Mouse (Mus musculus): ENCODE results near the gene Zfp219.

Zfp219 gene

DNA sequence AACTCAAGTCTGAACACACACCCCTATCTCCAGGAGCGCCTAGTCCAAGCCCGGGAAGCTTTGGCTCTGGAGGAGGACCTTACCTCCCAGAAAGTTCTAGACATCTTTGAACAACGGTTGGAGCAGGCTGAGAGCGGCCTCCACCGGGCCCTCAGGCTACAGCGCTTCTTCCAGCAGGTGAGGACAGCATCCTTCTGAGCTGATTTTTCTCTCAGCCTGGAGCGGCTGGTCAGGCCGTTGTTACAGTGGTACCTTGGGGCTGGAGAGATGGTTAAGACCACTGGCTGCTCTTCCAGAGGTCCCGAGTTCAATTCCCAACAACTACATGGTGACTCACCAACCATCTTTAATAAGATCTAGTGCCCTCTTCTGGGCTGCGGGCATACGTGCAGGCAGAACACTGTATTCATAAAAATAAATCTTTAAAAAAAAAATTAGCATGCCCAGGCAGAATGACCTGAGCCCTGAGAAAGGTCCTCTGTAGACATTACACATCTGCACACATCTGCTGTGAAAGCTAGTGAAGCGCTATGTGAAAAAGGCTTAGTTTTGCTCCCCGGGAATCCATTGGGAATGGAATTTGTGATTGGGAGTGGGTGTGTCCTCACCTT lies 24.2 kb downstream of the Zfp219 start:
- no peak for DNase-seq

DNA sequence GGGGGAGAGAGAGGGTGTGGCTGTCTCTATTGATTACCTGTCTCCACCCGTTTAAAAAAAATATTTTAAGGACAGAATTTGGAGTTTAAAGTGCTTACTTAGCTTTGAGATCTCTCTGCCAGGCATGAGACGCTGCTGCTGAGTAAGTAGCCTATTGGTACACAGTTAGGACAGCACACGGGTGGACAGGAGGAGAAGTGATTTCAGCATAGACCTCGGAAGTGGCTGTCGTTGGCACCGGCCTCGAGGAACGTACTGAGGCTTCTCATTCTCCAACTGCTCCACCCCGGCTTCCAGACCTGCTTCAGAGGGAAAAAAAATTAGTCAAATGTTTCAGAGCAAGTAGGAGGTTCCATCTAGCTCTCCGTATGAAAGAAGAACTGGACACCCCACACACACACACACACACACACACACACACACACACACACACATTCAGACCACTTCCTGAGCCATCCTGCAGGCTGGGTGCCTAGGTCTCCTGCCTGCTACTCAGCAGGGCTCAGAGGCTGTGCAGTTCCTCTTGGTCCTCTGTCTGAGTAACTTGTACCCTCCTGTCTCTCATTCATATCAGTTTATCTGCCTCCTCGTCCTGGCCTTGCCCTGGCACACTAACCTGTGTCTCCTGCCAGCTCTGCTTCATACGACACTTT lies 25.2 kb downstream of the Zfp219 start:
- DNase-seq = no peak

DNA sequence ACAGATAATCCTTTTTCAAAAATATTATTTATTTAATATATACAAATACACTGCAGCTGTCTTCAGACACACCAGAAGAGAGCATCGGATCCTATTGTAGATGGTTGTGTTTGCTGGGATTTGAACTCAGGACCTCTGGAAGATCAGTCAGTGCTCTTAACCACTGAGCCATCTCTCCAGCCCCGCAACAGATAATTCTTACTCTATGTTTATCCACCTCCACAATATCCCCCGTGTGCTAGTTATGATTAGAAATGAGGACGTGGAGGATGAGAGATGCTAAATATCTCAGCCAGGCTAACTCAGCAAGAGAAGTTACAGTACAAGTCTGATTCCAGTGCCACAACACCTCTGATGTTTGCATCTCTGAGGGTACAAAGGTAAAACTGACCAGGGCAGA lies 26.1 kb downstream of the Zfp219 start:
- no peak for DNase-seq

DNA sequence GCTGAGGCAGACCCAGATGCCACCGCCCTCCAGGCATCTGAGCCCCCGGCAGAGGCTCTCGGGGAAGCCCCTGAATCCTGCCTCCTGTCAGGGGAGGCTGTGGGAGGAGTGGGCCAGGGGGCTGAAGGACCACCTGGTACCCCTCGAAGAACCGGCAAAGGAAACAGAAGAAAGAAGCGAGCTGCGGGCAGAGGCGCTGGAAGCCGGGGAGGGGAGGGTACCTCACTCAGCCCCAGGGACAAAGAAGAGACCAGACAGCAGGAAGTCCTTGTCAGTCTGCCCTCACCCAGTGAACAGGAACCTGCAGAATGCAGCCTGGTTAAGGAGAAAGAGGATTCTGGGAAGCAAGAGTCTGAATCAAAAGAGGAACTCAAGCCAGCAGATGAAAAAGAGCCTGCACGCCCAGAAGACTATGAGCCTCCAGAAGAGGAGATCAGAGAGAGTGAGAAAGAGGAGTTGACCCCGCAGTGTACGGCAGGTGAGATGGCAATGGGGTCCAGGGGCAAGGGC lies 31.0 kb downstream of the Zfp219 start:
- peak; percentile 48 for DNase-seq

DNA sequence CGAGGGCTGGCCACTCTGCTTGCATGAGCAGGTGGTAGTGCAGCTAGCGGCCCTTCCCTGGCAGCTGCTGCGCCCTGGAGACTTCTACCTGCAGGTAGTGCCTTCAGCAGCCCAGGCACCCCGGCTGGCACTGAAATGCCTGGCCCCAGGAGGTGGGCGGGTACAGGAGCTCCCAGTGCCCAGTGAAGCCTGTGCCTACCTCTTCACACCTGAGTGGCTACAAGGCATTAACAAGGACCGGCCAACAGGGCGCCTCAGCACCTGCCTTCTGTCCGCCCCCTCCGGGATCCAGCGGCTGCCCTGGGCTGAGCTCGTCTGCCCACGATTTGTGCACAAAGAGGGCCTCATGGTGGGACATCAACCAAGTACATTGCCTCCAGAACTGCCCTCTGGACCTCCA lies 31.8 kb downstream of the Zfp219 start:
- DNase-seq = no peak

DNA sequence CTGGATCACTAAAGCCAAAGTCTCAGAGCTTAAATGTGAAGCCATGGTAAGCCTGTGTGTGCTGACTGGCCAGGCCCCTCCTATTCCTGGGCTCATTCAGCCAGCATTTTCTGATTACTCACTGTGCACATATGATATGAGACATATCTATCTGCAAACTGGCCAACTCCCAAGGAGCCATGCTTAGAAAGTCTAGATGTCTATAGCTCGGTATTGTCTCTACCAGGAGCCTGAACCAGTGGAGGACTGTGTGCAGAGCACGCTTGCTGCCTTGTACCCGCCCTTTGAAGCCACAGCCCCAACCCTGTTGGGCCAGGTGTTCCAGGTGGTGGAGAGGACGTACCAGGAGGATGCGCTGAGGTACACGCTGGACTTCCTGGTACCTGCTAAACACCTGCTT lies 33.4 kb downstream of the Zfp219 start:
- no peak for DNase-seq

DNA sequence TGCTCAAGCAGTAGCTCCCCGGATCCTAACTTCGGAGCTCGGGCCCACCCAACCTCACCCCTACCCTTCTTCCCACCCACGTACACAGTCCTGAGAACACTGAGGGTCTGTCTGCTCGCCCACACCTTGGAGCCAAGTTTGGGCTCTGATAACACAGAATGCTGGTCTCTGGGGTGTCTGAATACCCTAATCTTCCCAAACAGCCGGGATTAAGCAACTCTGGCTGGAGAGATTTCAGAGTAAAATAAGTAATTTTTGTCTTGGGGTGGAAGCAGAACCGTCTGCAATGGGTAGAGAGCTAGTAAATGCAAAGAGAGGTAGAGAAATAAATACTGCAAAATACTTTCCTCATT lies 34.4 kb downstream of the Zfp219 start:
- no peak for DNase-seq

DNA sequence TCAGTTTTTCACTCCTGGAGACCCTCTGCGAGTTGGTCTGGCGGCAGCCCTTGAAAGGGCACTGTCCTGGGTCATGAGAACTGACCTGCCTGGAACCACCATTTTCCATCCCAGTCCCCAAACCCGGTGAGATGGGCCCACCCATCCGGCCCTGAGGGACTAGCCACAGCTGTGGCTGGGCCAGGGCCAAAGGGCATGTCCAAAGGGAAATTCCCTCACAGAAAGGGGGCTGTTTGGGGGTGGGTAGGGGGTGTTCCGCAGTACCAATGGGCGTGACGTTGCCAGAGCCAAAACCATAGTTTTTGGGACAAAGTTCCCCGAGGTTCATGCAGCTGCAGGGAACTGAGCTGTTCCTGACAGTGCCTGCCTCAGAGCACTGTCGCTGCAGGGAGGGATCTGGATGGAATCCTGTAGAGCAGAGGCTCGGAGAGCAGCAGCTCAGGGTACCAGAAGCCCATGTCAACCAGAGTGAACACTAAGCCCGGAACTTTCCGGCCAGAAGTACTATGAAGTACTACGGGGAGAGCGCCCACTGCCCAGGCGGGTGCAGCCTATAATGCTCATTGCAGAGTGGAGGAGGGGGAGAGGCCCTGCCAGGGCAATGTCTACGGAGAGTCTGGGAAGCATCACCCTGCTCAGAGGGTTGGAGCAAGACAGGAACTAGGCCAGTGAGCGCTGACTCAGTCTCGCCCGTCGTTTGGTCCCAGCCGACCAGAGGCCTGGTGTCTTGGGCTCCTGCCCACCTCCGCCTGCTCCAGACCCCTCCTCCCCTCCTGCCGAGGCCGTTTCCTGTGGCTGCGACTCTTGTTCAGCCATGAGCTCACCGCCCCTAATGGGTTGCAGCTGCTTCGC lies 35.0 kb downstream of the Zfp219 start:
- DNase-seq = peak; percentile 83

DNA sequence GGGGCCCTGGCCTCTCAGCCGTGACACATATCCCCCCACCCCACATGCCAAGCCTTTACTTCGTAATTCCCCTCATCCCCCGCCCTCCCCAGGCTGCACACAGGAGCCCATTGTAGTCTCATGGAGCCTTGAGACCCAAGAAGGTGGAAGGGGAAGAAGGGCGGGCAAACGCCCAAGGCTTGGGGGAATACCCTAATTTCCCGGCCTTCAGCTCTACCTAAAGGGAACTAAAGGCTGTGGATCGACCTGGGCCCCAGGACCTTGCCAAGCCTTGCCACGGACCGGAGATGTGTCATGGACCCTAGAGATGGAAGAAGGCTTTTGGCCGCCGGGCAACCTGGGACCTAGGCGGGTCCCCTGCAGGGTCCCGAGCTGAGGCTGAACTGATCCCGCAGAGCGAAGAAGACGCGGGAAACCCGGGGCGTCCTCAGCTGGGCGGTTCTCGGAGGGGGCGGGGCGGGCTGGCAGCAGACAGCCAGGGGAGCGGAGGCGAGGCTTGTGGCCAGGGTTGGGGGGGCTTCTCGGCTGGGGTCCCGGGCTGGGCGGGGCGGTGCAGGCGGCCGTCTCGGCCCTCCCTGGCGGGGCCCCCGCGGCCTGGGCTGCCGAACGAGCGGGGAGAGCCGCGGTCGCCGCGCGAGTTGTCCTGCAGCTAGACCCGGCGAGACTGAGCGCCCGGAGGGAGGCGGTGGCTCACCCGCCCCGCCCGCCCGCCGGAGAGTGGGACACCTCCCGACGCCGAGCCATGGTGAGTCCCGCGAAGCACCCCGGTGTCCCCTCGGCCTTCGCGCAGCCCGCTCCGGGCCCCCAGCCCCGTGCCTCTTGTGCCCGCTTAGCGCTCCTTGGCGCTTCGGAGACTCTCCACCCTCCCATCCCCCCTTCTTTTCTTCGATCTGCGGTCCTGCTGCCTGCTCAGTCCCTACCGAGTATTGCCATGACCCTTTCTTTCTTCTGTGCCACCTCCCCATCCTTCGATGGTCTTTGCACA lies 36.0 kb downstream of the Zfp219 start, which contains the start of gene Arhgef40:
TSS of gene Arhgef40 (plus strand) at position 473 of the 985 bp plus-strand sequence.
- DNase-seq = peak; percentile 66

DNA sequence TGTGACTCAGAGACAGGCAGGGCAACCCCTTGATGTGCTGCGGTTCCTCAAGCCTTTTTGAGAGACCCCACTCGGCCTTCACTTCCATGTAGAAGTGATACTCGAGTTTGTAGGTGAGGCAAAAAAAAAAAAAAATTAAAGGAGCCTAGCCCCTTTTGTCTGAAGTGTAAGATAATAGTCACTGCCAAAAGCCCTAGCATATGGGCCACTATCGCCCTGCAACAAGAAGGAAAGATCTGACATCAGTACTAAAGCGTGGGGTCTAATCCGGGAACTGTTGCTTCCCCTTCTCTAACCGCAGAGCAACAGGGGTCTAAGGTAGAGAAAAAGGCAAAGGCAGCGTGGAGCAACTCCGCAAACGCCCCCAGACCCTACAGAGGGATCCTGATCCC lies 36.7 kb downstream of the Zfp219 start:
- no peak for DNase-seq

DNA sequence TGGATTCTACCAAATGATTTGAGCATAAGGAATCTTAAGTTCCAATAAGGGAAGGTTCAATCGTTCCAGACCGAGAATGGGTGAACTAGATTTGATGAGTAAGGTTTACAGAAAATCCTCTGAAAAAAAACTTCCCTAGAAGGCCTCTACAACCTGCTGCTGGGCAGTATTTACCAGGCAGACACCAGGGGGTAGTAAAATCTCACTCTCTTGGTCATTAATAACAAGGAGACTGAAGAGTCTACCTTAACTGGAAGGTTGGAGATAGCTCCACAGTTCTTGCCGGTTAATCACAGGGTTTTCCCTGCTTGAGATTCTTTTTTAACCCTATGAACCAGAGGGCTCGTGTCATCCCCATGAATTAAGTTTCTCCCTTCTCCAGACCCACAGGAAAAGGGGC lies 37.3 kb downstream of the Zfp219 start:
- no peak for DNase-seq

DNA sequence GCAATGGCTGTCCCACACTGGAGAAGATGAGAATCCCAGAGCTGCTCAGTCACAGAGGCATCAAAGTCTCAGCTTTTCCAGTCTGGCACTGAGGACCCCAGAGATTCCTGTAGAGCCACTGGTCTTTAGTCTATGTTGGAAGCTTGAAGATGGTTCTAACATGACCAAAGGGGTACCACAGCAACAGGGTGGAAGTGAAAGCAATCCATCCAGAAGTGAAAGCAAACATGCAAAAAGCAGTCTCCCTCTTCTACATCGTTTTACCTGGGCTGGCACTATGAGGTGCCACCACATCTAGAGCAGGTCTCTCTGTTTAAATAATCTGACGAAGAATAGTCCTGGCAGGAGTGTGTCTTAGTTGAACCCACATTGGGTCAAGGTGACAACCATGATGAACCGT lies 41.3 kb downstream of the Zfp219 start:
- no peak for DNase-seq

DNA sequence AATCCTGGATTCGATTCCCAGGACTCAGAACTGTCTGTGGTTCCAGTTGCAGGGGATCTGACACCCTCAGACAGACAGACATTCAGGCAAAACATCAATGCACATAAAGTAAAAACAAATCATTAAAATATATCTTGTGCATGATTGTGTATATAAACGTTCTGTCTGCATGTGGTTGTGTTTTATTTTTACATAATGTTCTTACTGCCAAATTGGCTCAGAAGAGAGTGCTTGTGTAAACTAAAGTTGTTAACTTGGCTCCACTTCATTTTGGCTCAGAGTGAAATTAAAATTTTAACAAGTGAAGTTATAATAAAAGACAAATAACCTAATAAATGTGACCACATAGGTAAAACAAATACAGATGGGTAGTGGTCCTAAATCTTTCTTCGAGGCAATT lies 53.1 kb downstream of the Zfp219 start:
- DNase-seq = no peak

DNA sequence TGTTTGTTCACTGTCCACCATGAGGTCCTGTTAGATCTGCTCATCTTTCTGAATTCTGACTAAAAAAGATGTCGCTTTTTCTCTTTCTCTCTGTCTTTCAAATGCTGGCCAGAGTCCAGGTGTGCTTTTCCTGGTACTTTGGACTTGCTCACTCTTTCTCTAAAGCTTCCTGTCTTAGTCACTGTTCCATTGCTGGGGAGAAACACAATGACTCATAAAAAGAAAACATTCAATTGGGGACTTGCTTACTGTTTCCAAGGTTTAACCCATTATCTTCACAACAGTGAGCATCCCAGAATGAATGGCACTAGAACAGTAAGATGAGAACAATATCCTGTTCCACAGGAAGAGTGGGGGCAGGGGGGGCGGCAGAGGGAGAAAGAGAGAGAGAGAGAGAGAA lies 60.2 kb downstream of the Zfp219 start:
- no peak for DNase-seq

All from layer of hippocampus, adult 9-11 months (tissue).